Mouse (Mus musculus) cerebellum, adult 18-20 months (tissue): ENCODE measurements at regions not wholly inside any gene's neighbourhood (a gene's known extent, or its start where the extent isn't known, plus 50 kb on each side); places are given as distances from the start of the nearest gene placed in this dataset.

Experiments
- DNase-seq, 2 experiments: peaks; one replicate each; pipeline ENCODE4 v3.0.0; 2021

DNA sequence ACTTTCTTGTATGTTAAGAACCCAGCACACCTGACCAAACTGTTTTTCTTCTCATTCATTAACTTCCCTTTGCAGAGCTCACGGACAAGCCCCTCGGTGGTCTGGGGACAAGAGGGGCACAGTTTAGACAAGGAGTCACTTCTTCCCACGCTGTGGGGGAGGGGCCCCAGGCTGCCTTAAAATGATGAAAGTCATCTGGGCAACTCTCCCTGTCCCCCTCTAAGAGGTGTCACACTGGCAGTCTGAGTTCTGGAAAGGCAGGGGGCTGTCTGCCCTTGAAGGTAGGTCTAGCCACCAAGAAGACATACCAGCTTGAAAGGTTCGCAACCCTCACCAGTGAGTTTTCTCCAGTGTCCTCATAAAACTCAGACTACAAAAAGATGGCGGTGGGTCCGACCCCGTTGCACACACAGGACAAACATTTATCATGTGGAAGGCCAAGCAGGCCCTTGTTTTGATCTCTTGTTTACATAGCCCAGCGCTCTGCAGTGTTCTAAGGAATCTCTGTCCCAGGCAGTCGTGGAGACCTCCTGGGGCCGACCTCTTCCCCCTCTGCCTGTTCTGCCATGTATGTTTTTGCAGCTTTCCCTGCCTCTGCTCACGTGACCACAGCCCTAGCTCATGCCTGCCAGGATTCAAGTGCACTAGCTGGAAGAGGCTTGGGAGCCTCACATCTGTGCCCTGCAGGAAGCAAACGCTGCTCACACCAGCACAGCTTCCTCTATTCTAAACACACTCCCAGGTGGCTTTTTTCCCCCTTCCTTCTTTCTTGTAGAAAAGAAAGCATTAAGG is 259.2 kb downstream of the Cxcl12 start:
- DNase-seq: no peak

GRCm38 (mm10) chr6:117428441-117428840 is 260.1 kb downstream of the Cxcl12 start:
- no peak for DNase-seq

- DNase-seq: no peak
Measured at GRCm38 (mm10) chr6:117430876-117431781, 262.8 kb downstream of the Cxcl12 start.

GRCm38 (mm10) chr6:117436851-117437250 is 268.5 kb downstream of the Cxcl12 start:
- DNase-seq: no peak

DNA sequence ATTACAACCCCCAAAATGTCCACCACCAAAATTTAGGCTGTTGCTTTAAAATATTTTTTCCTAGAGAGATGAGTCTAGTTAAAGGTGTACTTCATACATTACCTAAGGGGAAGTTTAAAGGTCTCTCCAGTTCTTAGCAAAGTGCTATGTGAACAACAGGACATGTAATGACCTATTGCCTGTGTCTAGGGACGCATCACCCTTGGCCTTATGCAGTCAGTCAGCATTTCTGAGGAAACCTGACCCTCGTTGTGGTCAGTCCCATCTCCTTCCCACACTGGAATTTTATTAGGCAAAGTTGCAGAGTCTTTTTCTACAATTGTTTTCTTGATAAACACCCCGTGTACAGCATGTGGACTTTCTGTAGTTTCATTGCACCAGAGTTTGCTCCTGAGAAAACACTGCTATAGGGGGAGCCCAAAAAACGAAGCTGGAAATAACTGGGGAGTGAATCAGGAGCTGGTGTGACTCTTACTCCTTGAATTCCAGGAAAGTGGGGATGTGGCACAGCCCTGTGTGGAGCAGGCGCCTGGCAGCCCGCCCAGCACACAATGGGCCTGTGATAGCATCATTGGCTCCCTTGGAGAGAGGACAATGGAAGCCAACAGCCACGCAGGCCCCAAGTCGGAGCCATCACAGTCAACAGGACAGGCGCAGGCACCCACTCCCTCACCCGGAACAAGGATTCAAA is 269.2 kb downstream of the Cxcl12 start:
- DNase-seq: no peak

GRCm38 (mm10) chr6:117448652-117449051 is 280.3 kb downstream of the Cxcl12 start:
- no peak for DNase-seq

DNA sequence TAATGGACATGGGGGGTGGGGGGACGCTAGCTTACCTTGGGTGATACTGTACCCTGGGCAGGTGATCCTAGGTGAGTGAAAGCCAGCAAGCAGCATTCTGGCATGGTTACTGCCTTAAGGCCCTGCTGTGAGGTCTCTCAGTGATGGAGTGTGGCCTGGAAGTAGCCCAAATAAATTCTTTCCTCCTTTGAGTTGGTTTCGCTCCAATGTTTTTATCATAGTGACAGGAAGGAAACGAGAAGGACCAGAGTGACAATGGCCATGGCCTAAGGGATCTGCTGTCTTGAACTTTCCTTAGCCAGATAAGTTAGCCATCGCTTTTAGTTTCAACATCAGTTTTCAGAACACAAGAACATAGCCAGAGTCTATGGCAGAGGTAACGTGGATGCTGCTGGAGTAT is 282.7 kb downstream of the Cxcl12 start:
- no peak for DNase-seq

- DNase-seq: no peak
Measured at GRCm38 (mm10) chr6:117460193-117460592, 291.9 kb downstream of the Cxcl12 start.

GRCm38 (mm10) chr6:117465165-117465564 is 296.8 kb downstream of the Cxcl12 start:
- DNase-seq: no peak

DNA sequence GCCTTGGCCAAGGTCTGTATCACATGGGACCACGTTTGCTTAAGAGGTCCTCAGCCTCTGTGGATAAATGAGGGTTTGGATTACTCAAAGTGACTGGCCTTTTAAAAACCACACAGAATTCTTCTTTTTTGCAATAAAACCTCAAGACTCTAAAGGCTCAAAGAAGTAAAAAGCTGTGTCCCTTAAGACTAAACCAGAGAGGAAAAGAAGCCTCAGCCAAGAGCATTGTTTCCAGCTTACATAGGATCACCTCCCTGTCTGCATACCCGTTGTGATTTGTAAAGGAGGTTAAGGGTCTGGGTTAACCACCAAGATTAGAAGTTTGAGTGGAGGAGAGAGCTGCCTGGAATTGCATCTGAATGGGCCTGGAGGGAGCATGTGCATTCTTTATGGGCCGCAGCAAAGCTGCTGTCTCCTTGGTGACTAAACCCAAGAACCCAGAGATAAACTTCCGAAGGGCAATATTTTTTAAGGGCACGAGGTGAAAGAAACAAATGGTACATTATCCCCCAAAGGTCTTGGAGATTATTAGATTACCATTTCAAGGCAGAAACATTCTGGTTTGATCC is 297.4 kb downstream of the Cxcl12 start:
- no peak for DNase-seq

GRCm38 (mm10) chr6:117479376-117479775 is 311.0 kb downstream of the Cxcl12 start:
- no peak for DNase-seq

- DNase-seq: no peak
Measured at GRCm38 (mm10) chr6:117480396-117480795, 312.1 kb downstream of the Cxcl12 start.

DNA sequence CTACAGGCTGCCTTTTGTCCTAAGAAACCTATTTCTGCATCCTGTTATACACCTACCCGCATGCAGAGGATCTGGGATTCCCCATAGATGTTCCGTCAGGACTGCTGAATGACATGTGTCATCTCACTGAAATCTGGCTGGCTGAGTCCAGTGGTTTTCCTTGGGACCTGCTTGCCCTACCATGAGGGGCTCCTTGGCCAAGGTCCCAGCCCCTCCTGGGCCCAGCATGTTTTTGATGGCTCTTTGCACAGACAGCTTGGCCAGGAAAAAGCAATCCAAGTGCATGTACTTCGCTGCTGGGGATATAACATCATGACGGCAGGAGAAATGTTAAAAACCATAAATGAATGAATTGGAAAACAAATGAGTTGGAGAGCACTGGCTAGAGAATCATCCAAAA is 320.8 kb downstream of the Cxcl12 start:
- DNase-seq: no peak

GRCm38 (mm10) chr6:117489761-117490396 is 321.5 kb downstream of the Cxcl12 start:
- no peak for DNase-seq

GRCm38 (mm10) chr6:117494971-117495370 is 326.6 kb downstream of the Cxcl12 start:
- DNase-seq: no peak

DNA sequence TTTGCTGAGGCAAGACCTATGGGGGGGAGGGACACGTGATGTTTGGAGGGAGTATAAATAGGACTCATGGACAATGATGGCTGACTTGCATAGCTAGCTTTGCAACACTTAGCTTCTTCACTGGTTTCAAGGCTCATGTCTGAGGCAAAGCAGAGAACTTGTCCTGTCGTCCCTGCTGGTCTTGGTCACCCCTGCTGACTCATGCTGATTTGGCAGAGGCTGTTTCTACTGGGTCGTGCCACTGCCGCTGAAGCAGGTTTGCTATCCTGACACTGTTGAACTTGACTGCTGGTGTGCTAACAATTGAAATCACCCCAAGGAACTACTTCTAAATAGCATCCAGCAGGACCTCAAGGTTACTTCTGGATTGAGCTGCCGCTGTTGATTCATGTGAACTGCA is 329.0 kb downstream of the Cxcl12 start:
- DNase-seq: no peak

DNA sequence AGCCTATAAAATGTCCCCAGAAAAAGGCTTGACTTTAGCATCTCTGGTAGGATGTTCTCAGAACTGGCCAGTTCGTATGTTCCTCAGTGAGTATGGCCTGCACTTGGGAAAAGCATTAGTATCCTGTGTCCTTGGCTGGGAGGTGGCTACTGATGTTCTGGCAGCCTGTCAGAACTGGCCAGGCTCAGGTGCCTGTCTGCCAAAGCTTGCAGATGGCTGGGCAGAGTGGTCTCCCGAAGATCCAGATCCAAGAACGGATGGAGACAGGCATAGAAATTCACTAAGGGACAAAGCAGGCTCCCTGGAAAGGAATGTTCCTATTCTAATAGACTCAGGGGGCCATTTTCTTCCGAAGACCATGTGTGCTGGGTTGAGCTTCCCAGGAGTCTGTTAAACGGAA is 329.6 kb downstream of the Cxcl12 start:
- DNase-seq: no peak

- no peak for DNase-seq
Measured at GRCm38 (mm10) chr6:117502346-117502745, 334.0 kb downstream of the Cxcl12 start.

DNA sequence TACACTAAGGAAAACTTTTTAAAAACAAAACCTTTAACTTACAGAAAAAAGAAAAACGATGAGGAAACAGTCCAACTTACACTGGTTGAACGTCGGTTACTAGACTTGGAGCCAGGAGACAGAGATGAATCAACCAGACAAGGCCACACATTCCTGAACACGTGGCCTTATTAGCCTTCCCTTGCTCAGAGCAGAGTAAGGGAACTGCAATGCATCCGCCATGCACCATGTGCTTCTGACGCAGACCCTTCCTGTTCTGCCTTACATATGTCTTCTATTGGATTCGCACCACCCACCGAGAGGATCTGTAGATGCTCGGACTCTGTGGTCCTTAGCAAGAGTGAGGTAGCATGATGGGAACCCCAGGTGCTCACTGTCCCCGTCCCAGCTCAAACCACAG is 336.2 kb upstream of the Zfp637 start:
- DNase-seq: no peak

- no peak for DNase-seq
Measured at GRCm38 (mm10) chr6:117505431-117505830, 335.5 kb upstream of the Zfp637 start.

- no peak for DNase-seq
Measured at GRCm38 (mm10) chr6:117506619-117507018, 334.4 kb upstream of the Zfp637 start.

DNA sequence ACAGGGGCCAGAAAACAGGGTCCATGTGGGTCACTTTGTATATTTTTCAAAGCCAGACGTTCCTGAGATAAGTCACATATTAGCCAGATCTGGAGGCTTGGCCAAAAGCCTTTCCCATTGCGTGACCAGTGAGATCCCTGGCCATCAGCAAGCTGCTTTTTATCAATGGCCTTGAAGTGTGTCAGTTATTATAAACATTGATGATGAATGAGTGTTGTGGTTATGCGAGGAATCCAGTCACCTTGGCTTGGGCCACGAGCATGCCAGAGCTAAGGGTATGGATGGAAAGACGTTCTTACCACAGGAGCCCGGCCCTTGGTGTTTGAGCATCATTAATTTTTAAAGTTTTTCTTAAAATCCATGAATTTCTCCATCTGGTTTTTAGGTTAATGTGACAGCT is 332.1 kb upstream of the Zfp637 start:
- DNase-seq: no peak

GRCm38 (mm10) chr6:117510026-117510425 is 331.0 kb upstream of the Zfp637 start:
- DNase-seq: no peak
